Mouse (Mus musculus) midbrain, embryonic 11.5 days (tissue): ENCODE measurements around the gene Gm3012. TPM values are rescaled to one million over a fixed set of nuclear protein-coding genes. Genes with fewer than 3 reads are reported as not detected.
"Not testable (repeated sequence)": the region's sequence is repeated elsewhere in the genome, so short reads cannot be mapped to it uniquely, and the experiment has no call there.

Experiments
- ATAC-seq: fragments of 200-750 bp; cut with Nextera tagmentation; 2 replicates; pipeline ENCODE4 v1.8.0; 2017; ENCODE audit warnings: moderate TSS enrichment, moderate library complexity; ENCODE audit not compliant: low FRiP score
- DNase-seq: peaks from one replicate; pipeline ENCODE4 v3.0.0; 2015; ENCODE audit warnings: low spot score; ENCODE audit errors: missing footprints
- H3K27ac ChIP-seq: fragments of 300-500 bp; sonication (generic); 2 replicates; pipeline ENCODE4 v1.5.1; 2014; ENCODE audit warnings: low read depth, low read length
- H3K27me3 ChIP-seq: fragments of 300-500 bp; sonication (generic); 2 replicates; pipeline ENCODE4 v1.6.1; 2014; ENCODE audit warnings: mild to moderate bottlenecking, low read length, moderate library complexity, mixed read lengths; ENCODE audit not compliant: control insufficient read depth, insufficient read depth
- H3K36me3 ChIP-seq: fragments of 300-500 bp; sonication (generic); 2 replicates; pipeline ENCODE4 v1.6.1; 2014; ENCODE audit warnings: mild to moderate bottlenecking, low read length, moderate library complexity, mixed read lengths; ENCODE audit not compliant: control insufficient read depth, insufficient read depth
- H3K4me1 ChIP-seq: fragments of 300-500 bp; sonication (generic); 2 replicates; pipeline ENCODE4 v1.6.1; 2014; ENCODE audit warnings: low read length; ENCODE audit not compliant: control insufficient read depth, insufficient read depth
- H3K4me2 ChIP-seq: fragments of 300-500 bp; sonication (generic); 2 replicates; pipeline ENCODE4 v1.6.1; 2014; ENCODE audit warnings: mild to moderate bottlenecking, moderate library complexity
- H3K4me3 ChIP-seq: fragments of 300-500 bp; sonication (generic); 2 replicates; pipeline ENCODE4 v1.5.1; 2014; ENCODE audit warnings: low read depth, low read length
- H3K9ac ChIP-seq: fragments of 300-500 bp; sonication (generic); 2 replicates; pipeline ENCODE4 v1.6.1; 2014; ENCODE audit warnings: low read length
- H3K9me3 ChIP-seq: fragments of 300-500 bp; sonication (generic); 2 replicates; pipeline ENCODE4 v1.6.1; 2016; ENCODE audit warnings: low read length; ENCODE audit not compliant: control insufficient read depth
- WGBS: fragments of 180-500 bp; shearing (Covaris S2); extraction: QIAGEN DNeasy Blood & Tissue Kit; methylation state at CpG from one replicate; pipeline ENCODE4 v1.1.7; 2014; 5-methylcytosine and 5-hydroxymethylcytosine counted together
- polyA plus RNA-seq: library from polyadenylated mRNA; unstranded; fragments of >200 nt; fragmentation: Nextera tagmentation; extraction: Ambion mirVana; gene quantifications from 2 replicates; pipeline ENCODE4 v1.2.1, GENCODE M21; 2014

Gene Gm3012
- polyA plus RNA-seq, result not detected in 2 replicates

DNA sequence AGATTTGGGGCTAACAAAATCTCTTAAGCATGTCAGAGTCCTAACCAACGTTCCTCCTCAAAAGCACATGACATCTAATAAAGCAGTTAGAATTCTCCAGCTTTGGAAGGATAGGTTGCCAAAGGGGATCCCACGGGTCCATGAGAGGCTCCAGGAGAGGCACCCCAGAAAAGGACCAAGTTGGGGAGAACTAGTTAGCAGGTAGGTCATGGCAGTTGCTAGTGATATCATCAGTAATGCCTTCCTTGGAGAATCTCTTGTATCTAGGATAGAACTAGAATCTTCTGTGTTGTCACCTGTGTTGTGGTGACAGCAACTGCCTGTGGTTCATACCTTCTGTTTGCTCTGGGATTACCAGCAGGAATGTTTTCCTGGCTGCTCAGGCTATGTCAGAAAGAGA lies at the start of gene Gm3012:
Gene Gm3012, plus strand, starts transcription at position 301 of the 400 bp plus-strand sequence.
- not testable (repeated sequence) for H3K4me3 ChIP-seq, DNase-seq, H3K9me3 ChIP-seq, H3K27ac ChIP-seq, H3K9ac ChIP-seq, H3K27me3 ChIP-seq, H3K4me2 ChIP-seq, H3K4me1 ChIP-seq, ATAC-seq, H3K36me3 ChIP-seq
- no CpG with 5 or more reads among the region's 2 CpGs for WGBS

DNA sequence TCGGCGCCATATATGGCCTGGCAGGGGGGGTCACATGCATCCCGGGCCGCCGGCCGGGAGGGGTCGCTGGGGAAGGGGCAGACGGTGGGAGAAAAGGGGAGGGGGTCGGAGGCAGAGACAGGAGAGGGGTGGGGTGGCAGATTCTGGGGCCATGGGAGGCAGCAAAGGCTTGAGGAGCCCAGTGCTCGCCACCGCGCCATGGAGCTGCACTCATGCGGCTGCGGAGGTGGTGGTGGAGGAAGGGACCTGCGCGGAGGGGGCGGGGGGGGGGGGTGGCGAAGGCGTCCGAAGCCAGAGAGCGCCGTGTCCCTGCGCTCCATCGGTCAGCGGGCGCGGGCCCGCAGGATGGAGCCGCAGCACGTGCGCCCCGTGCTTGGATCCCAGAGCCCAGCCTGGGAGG lies 17.4 kb downstream of the Gm3012 start, which contains the start of gene Gm3020:
Gene Gm3020, plus strand, starts transcription at position 301 of the 400 bp plus-strand sequence.
- ATAC-seq, H3K9me3 ChIP-seq, H3K4me2 ChIP-seq: not testable (repeated sequence)

DNA sequence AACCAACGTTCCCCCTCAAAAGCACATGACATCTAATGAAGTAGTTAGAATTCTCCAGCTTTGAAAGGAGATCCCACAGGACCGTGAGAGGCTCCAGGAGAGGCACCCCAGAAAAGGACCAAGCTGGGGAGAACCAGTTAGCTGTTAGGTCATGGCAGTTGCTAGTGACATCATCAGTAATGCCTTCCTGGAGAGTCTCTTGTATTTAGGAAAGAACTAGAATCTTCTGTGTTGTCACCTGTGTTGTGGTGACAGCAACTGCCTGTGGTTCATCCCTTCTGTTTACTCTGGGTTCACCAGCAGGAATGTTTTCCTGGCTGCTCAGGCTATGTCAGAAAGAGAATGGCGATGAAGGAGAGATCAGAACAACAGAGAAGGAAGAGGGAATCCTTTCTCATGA lies 54.2 kb downstream of the Gm3012 start, which contains the start of gene Gm3043:
Gene Gm3043, plus strand, starts transcription at position 301 of the 400 bp plus-strand sequence.
- not testable (repeated sequence) for H3K27ac ChIP-seq, H3K4me3 ChIP-seq, H3K9me3 ChIP-seq, H3K27me3 ChIP-seq, H3K4me1 ChIP-seq, H3K9ac ChIP-seq, DNase-seq, H3K4me2 ChIP-seq, H3K36me3 ChIP-seq, ATAC-seq
- no CpG with 5 or more reads among the region's 3 CpGs for WGBS

More for the DNA sequence above, 17.4 kb downstream of the Gm3012 start, which contains the start of gene Gm3020:
- no CpG with 5 or more reads among the region's 32 CpGs for WGBS
- not testable (repeated sequence) for H3K27me3 ChIP-seq, H3K27ac ChIP-seq, H3K4me3 ChIP-seq, H3K36me3 ChIP-seq, H3K9ac ChIP-seq, DNase-seq, H3K4me1 ChIP-seq

Other genes starting within 250 kb of the Gm3012 start
- not detected in 2 replicates for gene Gm10413, start 239.4 kb upstream of the Gm3012 start, polyA plus RNA-seq
- gene Gm10409, start 221.9 kb upstream of the Gm3012 start, polyA plus RNA-seq, result 1.8 and 1.9 TPM in 2 replicates
- gene Gm3005, start 206.4 kb upstream of the Gm3012 start, polyA plus RNA-seq, result 1.3 and 2.0 TPM in 2 replicates
- not detected in 2 replicates for gene Gm10408, start 185.1 kb upstream of the Gm3012 start, polyA plus RNA-seq
- 1.8 and 1.9 TPM in 2 replicates for gene Gm3020, start 17.5 kb downstream of the Gm3012 start, polyA plus RNA-seq
- not detected in 2 replicates for gene Gm3043, start 54.3 kb downstream of the Gm3012 start, polyA plus RNA-seq
- 0.42 and 0.63 TPM in 2 replicates for gene Gm3002, start 175.6 kb downstream of the Gm3012 start, polyA plus RNA-seq
- gene Gm3033, start 211.7 kb downstream of the Gm3012 start, polyA plus RNA-seq, result not detected in 2 replicates
- not detected in 2 replicates for gene Gm2916, start 249.7 kb downstream of the Gm3012 start, polyA plus RNA-seq